Mouse (Mus musculus) heart, postnatal 25 days (tissue): ENCODE data around the gene Zfp512. TPM values are rescaled to one million over a fixed set of nuclear protein-coding genes. Genes with fewer than 3 reads are reported as not detected.
"Not testable (repeated sequence)": the region's sequence is repeated elsewhere in the genome, so short reads cannot be mapped to it uniquely, and the experiment has no call there.

Experiments
- DNase-seq: peaks from one replicate; pipeline ENCODE4 v3.0.0; 2022; ENCODE audit warnings: low spot score
- intact Hi-C: fragments of 180-260 bp; cut with DNase I; formaldehyde crosslinking; loops from one replicate; pipeline ENCODE4 v1.15.1; 2025
- total RNA-seq, 2 experiments: library from RNA; stranded (reverse); gene quantifications; 2 replicates each; pipeline ENCODE4 v1.2.3; 2021

The Zfp512 gene
- total RNA-seq, 2 experiments from 2014 or later, result 19.2 to 22.2 TPM

- DNase-seq, intact Hi-C loops: not testable (repeated sequence)
These were observed 75.5 kb downstream of the Zfp512 start, which contains the start of gene Supt7l for GRCm38 (mm10) chr5:31527707-31528106. TSS of gene Supt7l (minus strand) at chr5:31527807.

DNA sequence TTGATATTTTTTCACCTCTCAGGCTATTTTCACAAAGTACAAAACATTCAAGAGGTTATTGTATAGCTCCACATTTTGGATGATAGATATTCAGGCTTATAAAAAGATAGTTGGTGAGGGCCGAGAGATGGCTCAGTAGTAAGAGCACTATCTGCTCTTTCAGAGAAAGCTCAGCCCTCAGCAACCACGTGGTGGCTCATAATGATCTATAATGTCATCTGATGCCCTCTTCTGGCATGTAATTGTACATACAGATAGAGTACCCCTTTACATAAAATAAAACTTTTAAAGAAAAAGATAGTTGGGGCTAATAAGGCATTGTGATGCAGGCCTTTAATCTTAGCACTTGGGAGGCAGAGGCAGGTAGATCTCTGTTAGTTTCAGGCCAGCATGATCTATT, 76.3 kb downstream of the Zfp512 start:
- DNase-seq, result no peak
- intact Hi-C loops, result no loop called here

Other genes with a start within 250 kb of the Zfp512 start
- gene Ppm1g, start 231.7 kb upstream of the Zfp512 start, total RNA-seq, result 10 to 100 TPM; 58.5 to 61.7 TPM
- gene Nrbp1, start 211.6 kb upstream of the Zfp512 start, total RNA-seq, result 10 to 100 TPM; 74.3 to 80.5 TPM
- gene Gm9970, start 211.2 kb upstream of the Zfp512 start, total RNA-seq, result not detected
- 1 to 10 TPM; 1.3 to 1.7 TPM for gene Krtcap3, start 200.7 kb upstream of the Zfp512 start, total RNA-seq
- gene Ift172, start 161.3 kb upstream of the Zfp512 start, total RNA-seq, result 10 to 100 TPM; 39.7 to 41.8 TPM
- gene Fndc4, start 156.4 kb upstream of the Zfp512 start, total RNA-seq, result 1 to 10 TPM; 3.6 to 4.1 TPM
- not detected for gene Gckr, start 155.0 kb upstream of the Zfp512 start, total RNA-seq
- not detected for gene 4930548H24Rik, start 33.3 kb downstream of the Zfp512 start, total RNA-seq
- 10 to 100 TPM; 23.7 to 25.4 TPM for gene Gpn1, start 42.3 kb downstream of the Zfp512 start, total RNA-seq
- 10 to 100 TPM; 19.1 to 19.5 TPM for gene Slc4a1ap, start 74.6 kb downstream of the Zfp512 start, total RNA-seq
- 10 to 100 TPM; 12.4 to 13.6 TPM for gene Supt7l, start 75.4 kb downstream of the Zfp512 start, total RNA-seq
- 100 to 1,000 TPM; 312 to 319 TPM for gene Mrpl33, start 144.5 kb downstream of the Zfp512 start, total RNA-seq
- gene Rbks, start 245.2 kb downstream of the Zfp512 start, total RNA-seq, result 1 to 10 TPM; 2.7 to 4.4 TPM
- gene Babam2, start 245.3 kb downstream of the Zfp512 start, total RNA-seq, result 10 to 100 TPM; 31.2 to 32.1 TPM